Mouse (Mus musculus) cerebellum, adult 2 months (tissue): ENCODE measurements around the gene Stum.

Source experiments
- CTCF ChIP-seq: fragments of 200-500 bp; IDR thresholded peaks from 2 replicates; pipeline ENCODE4 v1.5.1; 2011; ENCODE audit warnings: low read depth, mild to moderate bottlenecking, control low read depth, low read length, moderate library complexity, borderline replicate concordance; ENCODE audit not compliant: insufficient read depth
- POLR2A ChIP-seq: fragments of 200-500 bp; IDR thresholded peaks from 2 replicates; pipeline ENCODE4 v1.6.1; 2011; ENCODE audit warnings: low read length, control low read depth, borderline replicate concordance; ENCODE audit not compliant: insufficient read depth

DNA sequence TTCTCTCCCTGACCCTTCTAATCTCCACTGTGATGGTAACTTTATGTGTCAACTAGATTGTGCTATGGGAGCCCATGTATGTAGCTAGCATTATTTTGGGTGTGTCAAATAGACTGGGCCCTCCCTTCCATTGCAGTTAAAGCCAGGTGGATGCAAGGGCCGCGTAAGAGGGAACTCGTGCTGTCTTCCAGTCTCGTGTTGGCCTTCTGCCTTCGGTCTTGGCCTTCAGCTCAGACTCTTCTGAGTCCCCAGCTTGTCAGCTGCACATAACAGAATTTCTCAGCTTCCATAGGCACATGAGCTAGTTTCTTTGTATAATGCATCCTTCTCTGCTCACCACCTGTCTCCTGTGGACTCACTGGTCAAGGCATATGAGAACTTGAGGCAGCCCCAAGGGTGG, 17.3 kb upstream of the Stum start:
- TF ChIP-seq CTCF (no peak), POLR2A (no peak)
